Mouse (Mus musculus) frontal cortex, postnatal 10 days (tissue): ENCODE measurements around the gene Commd9.

Experiments used
- DNase-seq, 2 experiments: peaks; one replicate each; pipeline ENCODE4 v3.0.0; 2022; ENCODE audit warnings: low spot score in 2 of 2, mixed read lengths in 1 of 2

Commd9 gene

DNA sequence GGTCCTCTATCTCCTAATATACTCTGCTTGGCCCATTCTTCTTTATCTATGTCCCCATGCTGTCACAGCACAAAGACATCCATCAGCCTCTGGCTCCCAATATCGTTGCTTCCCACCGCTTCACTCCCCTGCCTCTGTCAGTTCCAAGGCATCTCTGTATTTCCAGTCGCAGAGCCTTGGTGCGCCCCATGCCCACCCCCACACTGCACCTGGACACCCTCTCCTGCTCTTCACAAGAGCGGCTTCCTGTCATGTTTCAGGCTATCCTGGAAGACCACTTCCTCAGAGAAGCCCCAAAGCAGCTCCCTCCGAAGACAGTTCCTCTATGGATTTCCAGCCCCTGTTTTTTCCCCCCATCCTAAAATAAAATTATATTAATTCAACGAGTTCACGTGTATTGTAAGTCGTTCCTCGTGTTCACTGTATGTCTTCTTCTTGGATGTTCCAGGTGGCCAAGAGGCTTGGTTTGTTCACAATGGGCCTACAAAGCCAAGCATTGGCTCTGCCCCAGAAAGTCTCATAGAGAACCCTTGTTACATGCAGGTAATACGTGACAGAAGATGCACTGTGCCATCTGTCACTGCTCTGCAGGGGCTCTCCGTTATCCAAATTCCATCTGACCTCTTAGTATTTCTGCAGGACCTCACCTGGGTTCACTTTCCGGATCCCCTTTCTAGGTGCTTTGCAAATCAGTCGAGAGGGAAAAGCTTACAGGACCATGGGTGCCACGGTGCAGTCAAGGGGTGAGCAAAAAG, 23.5 kb downstream of the Commd9 start:
- no peak for DNase-seq

DNA sequence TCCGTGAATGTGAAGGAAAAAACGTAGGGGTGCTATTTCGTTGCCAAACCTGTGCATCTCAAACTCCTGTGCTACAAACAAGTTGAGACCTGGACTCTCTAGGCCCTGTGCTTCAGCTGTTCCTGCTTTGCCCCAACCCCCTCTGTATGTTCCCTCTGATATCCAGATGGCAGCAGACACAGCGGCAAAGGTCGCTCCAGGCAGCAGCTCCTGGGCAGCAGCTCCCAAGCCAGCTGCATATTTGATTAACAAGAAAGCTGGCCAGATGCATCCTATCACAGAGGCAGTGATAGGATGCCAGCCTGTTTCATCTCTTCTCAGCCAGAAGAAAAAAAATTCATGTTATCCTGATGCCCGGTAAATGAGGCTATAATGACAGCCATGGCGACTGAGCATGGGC, 32.5 kb downstream of the Commd9 start:
- no peak for DNase-seq

DNA sequence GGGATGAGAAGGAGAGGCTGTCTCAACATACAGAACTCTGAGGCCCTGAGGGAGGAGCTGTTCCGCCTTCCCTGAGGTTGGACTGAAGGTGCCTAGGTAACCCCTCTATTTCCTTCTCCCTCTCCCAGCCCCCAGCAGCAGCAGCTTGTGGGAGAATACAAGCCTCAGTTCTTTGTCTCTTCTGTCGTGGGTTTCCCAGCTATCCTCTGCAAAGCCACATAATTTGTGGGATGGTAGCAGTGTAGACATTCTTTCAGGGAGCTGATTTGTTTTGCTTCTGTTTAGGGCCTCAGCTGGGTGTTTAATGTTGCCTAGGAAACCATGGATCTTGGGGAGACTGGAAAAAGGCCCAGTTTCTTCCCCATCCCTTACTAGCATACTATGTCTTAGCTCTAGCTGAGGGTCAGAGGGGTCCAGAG, 34.1 kb downstream of the Commd9 start:
- no peak for DNase-seq

DNA sequence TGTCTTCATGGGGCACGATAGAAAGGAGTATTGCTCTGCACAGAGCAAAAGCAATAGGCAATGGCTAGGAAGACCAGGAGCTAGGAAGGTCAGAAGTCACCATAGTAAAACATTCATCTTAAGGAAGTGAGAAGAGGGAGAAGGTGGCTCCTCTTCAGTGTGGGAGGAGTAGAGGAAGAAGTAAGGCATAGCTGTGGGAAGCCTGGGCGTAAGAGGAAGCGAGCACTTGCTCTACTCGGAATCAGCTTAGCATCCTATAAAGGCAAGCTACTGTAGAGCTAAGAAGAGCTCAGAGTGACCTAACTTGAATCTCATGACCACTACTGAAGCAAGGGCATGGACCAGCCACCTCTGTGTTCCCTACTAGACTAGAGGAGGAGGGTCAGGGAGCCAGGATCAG, 36.3 kb downstream of the Commd9 start:
- DNase-seq = no peak

DNA sequence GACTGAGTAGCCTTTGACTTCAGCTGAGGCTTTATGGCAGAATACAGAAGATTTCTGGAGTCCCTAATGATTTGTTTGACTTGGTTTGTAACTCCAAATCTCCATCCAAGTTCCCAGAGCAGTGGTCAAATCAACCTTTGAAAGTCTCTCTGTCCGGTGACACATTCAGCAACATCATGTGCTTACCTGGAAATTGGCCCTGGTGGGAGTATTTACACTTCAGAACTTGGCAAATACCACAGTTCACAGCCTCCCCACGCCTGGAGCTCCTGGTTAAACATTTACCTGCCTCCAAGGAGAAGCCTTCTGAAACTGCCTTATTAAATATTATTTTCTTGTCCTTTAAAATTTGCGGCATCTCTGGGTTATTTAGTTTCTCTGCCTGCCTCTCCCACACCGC, 37.1 kb downstream of the Commd9 start:
- DNase-seq = no peak

DNA sequence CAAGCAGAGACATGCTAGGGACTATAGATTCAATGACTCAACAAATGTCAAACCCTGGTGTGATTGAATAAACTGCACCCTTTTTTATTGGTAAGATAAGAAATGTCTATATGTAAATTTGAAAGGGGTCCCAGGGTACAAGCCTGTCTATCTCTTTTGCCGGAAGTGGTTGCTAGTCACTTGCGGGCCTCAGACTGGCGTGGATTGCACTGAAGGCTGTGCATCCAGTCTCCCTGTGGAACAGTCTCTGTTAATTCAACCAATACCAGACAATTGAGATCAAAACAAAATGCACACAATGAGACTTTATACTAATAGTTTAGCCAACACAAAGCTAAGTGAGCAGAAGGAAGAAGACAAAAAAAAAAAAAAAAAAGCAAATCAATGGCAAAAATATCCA, 39.1 kb downstream of the Commd9 start:
- no peak for DNase-seq

DNA sequence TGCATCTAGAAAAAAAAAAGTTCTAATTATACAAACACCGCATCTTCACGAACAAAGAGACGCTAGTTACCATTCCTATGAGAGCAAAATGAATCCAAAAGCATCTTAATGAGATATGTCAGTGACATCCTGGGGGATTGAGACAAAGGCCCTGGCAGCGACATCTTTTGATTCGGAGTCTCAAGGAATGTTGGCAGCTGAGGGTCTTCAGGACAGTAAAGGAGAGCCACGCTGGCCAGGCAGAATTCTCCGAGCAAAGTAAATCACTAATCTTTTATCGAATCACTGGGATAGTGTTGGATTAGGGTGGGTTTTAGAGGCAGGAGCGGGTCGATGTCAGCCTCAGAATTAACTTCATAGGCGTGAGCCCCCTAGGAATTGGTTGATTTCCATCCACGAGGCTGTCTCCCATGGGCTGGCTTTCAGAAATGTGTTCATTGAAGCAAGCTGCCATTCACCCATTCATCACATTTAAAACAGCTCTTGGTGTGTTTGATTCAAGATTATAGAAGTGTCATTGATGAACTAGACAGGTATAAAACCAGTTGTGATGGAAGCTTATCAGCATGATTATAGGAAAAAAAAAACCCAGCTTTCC, 39.6 kb downstream of the Commd9 start:
- DNase-seq = no peak

DNA sequence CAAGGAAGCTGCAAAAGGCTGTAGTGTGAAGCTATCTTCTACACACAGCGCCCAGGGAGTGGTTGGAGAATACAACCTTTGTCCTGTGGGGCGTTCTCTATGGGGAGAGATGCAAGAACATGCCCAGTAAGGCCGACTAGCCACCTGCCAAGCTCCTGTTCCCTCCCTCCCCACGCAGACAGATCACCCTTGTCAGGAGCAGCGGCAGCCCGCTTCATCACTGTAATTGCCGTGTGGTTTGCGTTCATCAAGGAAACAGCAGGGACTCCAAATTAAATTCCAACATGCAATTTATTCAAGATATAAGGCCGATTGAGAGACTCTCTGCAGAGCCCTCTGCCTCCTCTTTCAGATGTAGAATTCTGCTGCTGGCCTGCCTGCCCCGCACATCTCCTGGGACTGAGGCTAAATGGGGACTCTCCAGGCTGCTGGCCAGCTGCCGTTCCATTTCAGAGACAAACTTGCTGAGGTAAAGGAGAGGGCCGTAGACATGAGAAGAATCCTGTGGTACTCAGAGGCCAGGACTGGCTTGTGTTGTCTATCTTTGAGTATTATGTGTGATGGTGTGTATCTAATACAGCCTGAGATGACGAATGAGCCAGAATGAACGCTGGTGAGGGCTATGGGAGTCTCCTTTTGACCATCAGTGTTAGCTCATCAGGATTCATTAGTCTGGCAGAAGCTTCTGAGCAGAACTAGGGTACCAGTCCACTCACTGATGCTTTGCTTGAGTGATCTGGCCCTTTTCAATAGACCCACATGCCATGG, 46.3 kb downstream of the Commd9 start:
- no peak for DNase-seq

DNA sequence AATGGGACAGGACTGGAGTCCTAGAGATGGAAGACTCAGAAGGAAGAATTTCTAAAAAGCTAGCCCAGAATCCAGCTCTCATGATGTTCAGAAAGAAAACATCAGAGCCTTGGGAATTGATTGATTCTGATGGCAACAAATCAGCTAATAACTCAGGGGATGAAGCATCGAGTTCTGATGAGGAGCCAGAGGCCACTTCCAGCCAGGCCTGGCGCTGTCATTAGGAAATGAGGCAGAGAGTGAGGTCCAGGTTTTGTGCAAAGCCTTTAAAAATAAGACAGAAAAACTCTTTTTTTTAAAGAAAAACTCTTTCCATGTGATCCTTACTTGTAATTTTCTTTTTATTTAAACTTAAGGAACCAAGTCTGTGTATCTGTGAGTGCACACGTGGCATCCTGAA, 47.3 kb downstream of the Commd9 start:
- no peak for DNase-seq

DNA sequence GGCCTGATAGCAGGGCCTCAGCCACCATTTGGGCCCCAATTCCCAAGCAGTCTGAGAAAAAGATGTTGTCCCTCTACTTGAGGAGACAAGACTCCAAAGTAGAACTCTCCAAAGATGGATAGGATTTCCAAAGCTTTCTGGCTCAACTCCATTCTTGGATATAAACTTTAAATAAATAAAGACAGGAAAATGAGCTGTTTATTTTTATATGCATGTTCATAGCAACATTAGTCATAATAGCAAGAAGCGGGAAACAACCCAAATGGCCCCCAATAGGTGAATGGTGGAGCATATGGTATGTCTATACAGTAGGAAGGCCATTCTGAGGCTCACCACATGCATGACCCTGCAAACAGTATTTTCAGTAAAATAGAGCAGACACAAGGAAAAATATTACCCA, 49.0 kb downstream of the Commd9 start:
- no peak for DNase-seq

DNA sequence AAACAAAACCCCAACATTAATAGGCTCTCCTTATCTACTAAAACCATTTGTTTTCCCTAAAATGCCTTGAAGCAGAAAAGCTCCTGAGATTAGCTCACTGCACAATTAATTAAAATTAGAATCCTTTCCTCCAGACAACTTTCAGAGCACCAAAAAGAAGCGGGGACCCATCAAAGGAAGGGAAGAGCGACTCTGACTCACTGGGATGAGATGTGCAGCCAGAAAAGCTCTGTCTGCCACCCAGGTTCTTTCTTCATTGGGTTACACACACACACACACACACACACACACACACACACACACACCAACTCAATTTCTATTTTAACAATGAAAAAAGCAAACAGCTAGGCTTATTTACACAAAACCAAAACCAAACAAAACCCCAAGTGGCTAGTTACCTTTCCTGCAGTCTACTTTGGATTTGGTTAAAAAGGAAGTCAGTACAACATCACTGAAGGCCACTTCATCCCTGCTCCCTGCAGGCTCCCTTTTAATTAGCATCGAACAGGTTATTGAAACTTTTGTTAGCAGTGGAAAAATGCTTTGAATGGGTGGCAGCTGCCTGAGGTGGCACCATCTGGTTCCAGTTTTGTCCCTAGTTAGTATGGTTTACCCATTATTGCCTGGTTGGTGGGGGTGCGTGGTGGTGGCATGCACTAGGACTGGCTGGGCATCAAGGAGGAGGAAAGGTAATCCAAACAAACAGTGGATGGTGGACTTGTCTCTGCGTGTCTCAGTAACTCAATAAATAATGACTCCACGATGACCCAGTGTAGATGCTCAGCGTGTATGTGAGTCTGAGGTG, 64.9 kb downstream of the Commd9 start:
- no peak for DNase-seq
